Mouse (Mus musculus) lung, adult 2 months (tissue): ENCODE results near the gene Pdxk. TPM values are rescaled to one million over a fixed set of nuclear protein-coding genes. Genes with fewer than 3 reads are reported as not detected.
"Not testable (repeated sequence)": the region's sequence is repeated elsewhere in the genome, so short reads cannot be mapped to it uniquely, and the experiment has no call there.

Source experiments
- DNase-seq: peaks from one replicate; pipeline ENCODE4 v3.0.0; 2022
- H3K4me1 ChIP-seq: fragments of 200-500 bp; 2 replicates; pipeline ENCODE4 v1.6.1; 2011; ENCODE audit warnings: low read length; ENCODE audit not compliant: control insufficient read depth, insufficient read depth
- H3K4me3 ChIP-seq: fragments of 200-500 bp; replicated peaks from 2 replicates; pipeline ENCODE3; 2011; ENCODE audit warnings: low read depth, mild to moderate bottlenecking, control low read depth, low read length; ENCODE audit errors: extremely low read depth
- CTCF ChIP-seq: fragments of 200-500 bp; IDR thresholded peaks from 2 replicates; pipeline ENCODE4 v1.5.1; 2011; ENCODE audit warnings: mild to moderate bottlenecking, low read length, control low read depth; ENCODE audit not compliant: insufficient read depth
- POLR2A ChIP-seq: fragments of 200-500 bp; IDR thresholded peaks from 2 replicates; pipeline ENCODE4 v1.6.1; 2011; ENCODE audit warnings: low read depth, mild to moderate bottlenecking, control low read depth, low read length, borderline replicate concordance; ENCODE audit errors: extremely low read depth
- WGBS: fragments of 180-500 bp; shearing (Covaris S2); methylation state at CpG from one replicate; pipeline ENCODE4 v1.1.7; 2018; 5-methylcytosine and 5-hydroxymethylcytosine counted together
- polyA plus RNA-seq: library from polyadenylated mRNA; depleted of rRNA; stranded (reverse); fragments of >200 nt; gene quantifications from 2 replicates; pipeline ENCODE4 v1.2.3, GENCODE M21; 2012

Pdxk gene
- polyA plus RNA-seq, 1 experiment = 21.5 TPM

- H3K4me3 ChIP-seq = peak overlapping the region; percentile 98
- H3K4me1 ChIP-seq = no peaks in the 10 kb centered on the region
- peak; percentile 27 for DNase-seq
- TF ChIP-seq POLR2A = no peak
- TF ChIP-seq CTCF = no peak
- WGBS = 33% methylated on average over 6 of the region's 6 CpGs
Observed at GRCm38 (mm10) chr10:78426117-78426735, 38.5 kb downstream of the Pdxk start.

DNA sequence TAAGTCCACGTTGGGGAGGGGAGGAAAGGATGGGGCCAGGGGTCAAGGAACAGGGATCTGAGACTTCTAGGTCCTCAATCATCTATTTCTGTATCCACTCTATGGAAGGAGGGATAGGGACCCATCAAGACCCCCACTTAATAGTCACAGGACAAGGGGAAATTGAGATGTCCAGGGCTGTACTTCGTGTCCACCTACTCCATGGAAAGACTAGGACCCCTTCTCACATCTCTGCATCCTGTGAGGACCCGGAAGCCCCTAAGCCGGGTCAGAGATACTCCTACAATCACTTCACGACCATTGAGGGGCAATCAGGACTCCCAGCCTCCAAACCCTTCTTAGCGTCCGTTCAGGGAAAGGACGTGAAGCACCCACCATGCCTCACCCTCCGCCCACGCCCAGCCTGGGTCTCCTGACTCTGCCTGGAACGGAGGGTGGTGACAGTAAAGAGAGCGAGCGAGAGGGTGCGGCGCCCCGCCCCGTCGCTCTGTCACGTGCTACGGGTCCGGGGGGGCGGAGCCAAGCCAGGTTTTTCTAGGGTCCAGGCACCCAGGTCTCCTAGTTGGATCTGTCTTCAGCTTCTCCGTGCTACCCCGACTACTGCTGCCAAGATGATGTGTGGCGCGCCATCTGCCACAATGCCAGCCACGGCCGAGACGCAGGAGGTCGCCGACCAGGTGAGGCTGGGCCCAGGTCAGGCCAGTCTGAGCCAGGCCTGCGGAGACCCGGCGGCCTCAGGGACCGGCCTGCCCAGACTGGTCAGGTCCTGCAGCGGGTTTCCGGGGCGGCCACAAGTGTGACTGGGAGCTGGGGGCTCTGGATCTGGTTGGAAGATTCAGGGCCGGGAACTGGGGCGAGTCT is 39.4 kb downstream of the Pdxk start, which contains the start of gene Cstb:
Gene Cstb, plus strand, starts transcription at position 489 of the 861 bp plus-strand sequence.
- peak; percentile 87 for DNase-seq
- H3K4me1 ChIP-seq = no peaks in the 10 kb centered on the region
- peak within 1 kb of the TSS; percentile 98 for H3K4me3 ChIP-seq
- TF ChIP-seq POLR2A (peak; percentile 76; the same call in 1 of the 2 replicates), CTCF (no peak)
- 1% methylated on average over 40 of the region's 40 CpGs for WGBS

DNA sequence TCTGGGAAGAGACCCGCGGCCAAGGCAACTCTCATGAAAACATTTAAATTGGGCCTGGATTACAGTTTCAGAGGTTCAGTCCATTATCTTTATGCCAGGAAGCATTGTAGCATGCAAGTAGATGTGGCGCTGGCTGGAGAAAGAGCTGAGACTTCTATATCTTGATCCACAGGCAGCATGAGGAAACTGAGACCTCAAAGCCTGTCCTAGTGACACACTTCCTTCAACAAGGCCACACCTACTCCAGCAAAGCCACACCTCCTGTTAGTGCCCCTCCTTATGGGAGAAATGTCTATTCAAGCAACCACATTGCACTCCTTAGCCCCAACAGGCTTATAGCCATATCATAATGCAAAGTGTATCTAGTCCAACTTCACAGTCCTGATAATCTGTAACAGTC is 42.2 kb downstream of the Pdxk start:
- TF ChIP-seq POLR2A = no peak
- TF ChIP-seq CTCF = no peak
- no peaks in the 10 kb centered on the region for H3K4me1 ChIP-seq
- no peak overlapping the region for H3K4me3 ChIP-seq
- WGBS = 90% methylated on average over 3 of the region's 3 CpGs
- DNase-seq = no peak

DNA sequence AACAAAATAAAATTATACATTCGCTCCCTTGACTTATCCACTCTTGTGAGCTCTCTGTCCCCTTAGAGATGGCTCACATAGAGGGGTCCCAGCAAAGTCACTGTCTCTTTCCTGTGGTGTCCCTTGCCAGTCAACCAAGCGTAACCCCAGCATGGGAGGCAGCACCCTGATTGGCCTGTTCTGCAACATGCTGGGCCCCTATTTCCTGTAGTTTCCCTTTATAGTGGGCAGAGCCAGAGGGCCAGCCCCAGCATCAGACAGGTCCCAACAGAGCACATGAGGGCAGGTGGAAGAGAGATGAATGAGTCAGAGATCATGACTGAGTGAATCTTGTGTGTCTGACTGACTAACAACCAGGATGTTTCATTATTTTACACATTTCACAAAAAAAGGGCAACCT is 43.8 kb downstream of the Pdxk start:
- DNase-seq = no peak
- WGBS = 76% methylated on average over 2 of the region's 2 CpGs
- no peaks in the 10 kb centered on the region for H3K4me1 ChIP-seq
- no peak for TF ChIP-seq CTCF
- TF ChIP-seq POLR2A = no peak
- H3K4me3 ChIP-seq = no peak overlapping the region

DNA sequence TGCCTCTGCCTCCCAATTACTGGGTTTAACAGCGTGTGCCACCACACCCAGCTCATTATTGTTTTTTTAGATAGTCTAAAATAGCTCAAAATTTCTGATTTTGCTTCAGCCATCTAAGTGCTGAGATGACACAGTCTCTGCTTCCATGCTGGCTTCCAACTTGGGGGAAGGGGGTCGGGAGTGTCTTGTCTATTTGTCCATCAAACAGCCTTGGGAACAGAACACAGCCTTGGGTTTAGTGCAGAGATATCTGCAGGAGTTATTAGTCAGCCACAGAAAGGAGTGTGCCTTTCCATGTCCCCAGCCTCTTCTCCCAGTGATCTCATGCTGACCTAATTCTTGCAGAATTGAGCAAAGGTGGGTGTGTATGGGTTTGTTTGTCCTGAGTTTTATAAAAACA is 46.0 kb downstream of the Pdxk start:
- WGBS = 74% methylated on average over 2 of the region's 2 CpGs
- no peak for TF ChIP-seq POLR2A
- TF ChIP-seq CTCF = no peak
- no peak overlapping the region for H3K4me3 ChIP-seq
- no peaks in the 10 kb centered on the region for H3K4me1 ChIP-seq
- no peak for DNase-seq

DNA sequence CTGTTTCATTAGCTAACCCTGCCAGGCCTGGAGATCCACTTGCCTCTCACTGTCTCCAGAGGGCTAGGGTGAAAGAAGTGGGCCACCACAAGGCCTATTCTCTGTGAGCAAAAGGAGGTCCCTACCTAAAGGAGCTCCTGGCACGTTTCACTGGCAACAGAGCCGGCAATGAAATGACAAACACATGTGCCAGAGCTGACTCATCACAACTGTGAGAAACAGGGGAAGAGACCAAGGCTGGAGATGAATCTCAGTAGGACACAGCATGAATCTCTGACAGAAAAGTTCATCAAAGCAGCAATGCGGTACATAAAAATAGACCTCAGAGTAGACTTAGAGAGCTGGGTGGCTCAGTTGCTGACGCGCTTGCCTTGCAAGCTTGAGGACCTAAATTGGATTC is 46.9 kb downstream of the Pdxk start:
- no peak for DNase-seq
- H3K4me1 ChIP-seq = no peaks in the 10 kb centered on the region
- H3K4me3 ChIP-seq = no peak overlapping the region
- 54% methylated on average over 5 of the region's 5 CpGs for WGBS
- TF ChIP-seq POLR2A (no peak), CTCF (no peak)

GRCm38 (mm10) chr10:78414936-78415335 is 49.8 kb downstream of the Pdxk start:
- WGBS = 91% methylated on average over 3 of the region's 4 CpGs
- H3K4me3 ChIP-seq, DNase-seq, H3K4me1 ChIP-seq: not testable (repeated sequence)

GRCm38 (mm10) chr10:78413152-78413520 is 51.6 kb downstream of the Pdxk start:
- Histone ChIP-seq H3K4me1 (no peaks in the 10 kb centered on the region), H3K4me3 (peak overlapping the region; percentile 80)
- 38% methylated on average over 7 of the region's 7 CpGs for WGBS
- no peak for DNase-seq
- TF ChIP-seq CTCF = no peak
- TF ChIP-seq POLR2A = no peak

GRCm38 (mm10) chr10:78412319-78413151 is 52.2 kb downstream of the Pdxk start, which contains the start of gene Rrp1:
TSS of gene Rrp1 (minus strand) at chr10:78413043.
- Histone ChIP-seq H3K4me1 (no peaks in the 10 kb centered on the region), H3K4me3 (peak within 1 kb of the TSS; percentile 80)
- peak; percentile 97 for DNase-seq
- WGBS = under 1% methylated on average over 70 of the region's 70 CpGs
- peak; percentile 93; the same call in 1 of the 2 replicates for TF ChIP-seq POLR2A
- TF ChIP-seq CTCF = peak; percentile 100
